9 mouse cellular contexts compared by ENCODE assay signal in genomic region chr1:184051824-184052223, GRCm38 (mm10). TPM values are rescaled to one million over a fixed set of nuclear protein-coding genes. Genes with fewer than 3 reads are reported as not detected.
DNase-seq lines count a peak whose midpoint lies in the region; ATAC-seq lines count a peak whose summit lies in the region.
"Had no signal": no experiment of that assay in that cellular context is flagged by ENCODE, and none has a peak within 500 bp of the region (broad histone marks: within the 10 kb centered on the region; RNA-seq: fewer than 3 reads in every experiment).

No protein-coding gene starts in this region.

- H3K4me3 ChIP-seq in midbrain, embryonic 13.5 days (replicated peaks): no peak overlapping the region
- H3K4me3 ChIP-seq: midbrain, embryonic 12.5 days had no signal

- no peaks in the 10 kb centered on the region for H3K36me3 ChIP-seq in midbrain, embryonic 13.5 days
- H3K36me3 ChIP-seq: midbrain, embryonic 12.5 days had no signal

- 50% methylated on average over 6 of the region's 6 CpGs for WGBS in midbrain, embryonic 13.5 days

- peak; percentile 71 for ATAC-seq in cerebellum, adult (ENCODE audit: insufficient number of reproducible peaks, low FRiP score, low TSS enrichment)
- no peak for ATAC-seq in midbrain, embryonic 13.5 days

- H3K9me3 ChIP-seq in midbrain, embryonic 13.5 days: no peaks in the 10 kb centered on the region
- H3K9me3 ChIP-seq: midbrain, embryonic 12.5 days had no signal

- H3K9ac ChIP-seq in midbrain, embryonic 13.5 days (replicated peaks): no peak overlapping the region
- H3K9ac ChIP-seq: midbrain, embryonic 12.5 days had no signal

- no peak overlapping the region for H3K27ac ChIP-seq in midbrain, embryonic 13.5 days
- H3K27ac ChIP-seq: midbrain, embryonic 12.5 days had no signal

- no peak for DNase-seq in cerebellum, postnatal 4 days (ENCODE audit: low spot score in 2 of 2)
- peak; percentile 78 for DNase-seq in adrenal gland, postnatal 14 days
- peak; percentile 51 to 66 for DNase-seq in heart, adult 9 months (ENCODE audit: low spot score in 2 of 2)
- peak; percentile 47 to 58 for DNase-seq in kidney, postnatal 4 days
- DNase-seq in frontal cortex, adult 2 months (ENCODE audit: extremely low spot score in 1 of 2, low spot score in 1 of 2): no peak
- no peak for DNase-seq in layer of hippocampus, adult 9-10 months (ENCODE audit: low spot score)

- no peaks in the 10 kb centered on the region for H3K27me3 ChIP-seq in midbrain, embryonic 13.5 days
- H3K27me3 ChIP-seq: midbrain, embryonic 12.5 days had no signal

- H3K4me2 ChIP-seq in midbrain, embryonic 13.5 days (replicated peaks): no peak overlapping the region
- H3K4me2 ChIP-seq: midbrain, embryonic 12.5 days had no signal

- peaks cover 5% of the 10 kb centered on the region; the same call in 1 of the 2 replicates for H3K4me1 ChIP-seq in midbrain, embryonic 13.5 days (replicated peaks)

RNA-seq across cellular contexts. Expression of gene 1700056E22Rik, which starts 17.7 kb away (rescaled TPM):
- total RNA-seq in adrenal gland, postnatal 14 days (2021): 5.4 and 5.7 TPM in 2 replicates
- 0.28 and 0.57 TPM in 2 replicates for polyA plus RNA-seq in frontal cortex, adult 2 months (2012; rRNA removed)
- 0.94 and 1.6 TPM in 2 replicates for polyA plus RNA-seq in midbrain, embryonic 13.5 days (2015; fragmentation: Nextera tagmentation; extraction: Ambion mirVana)

RNA-seq across cellular contexts. Expression of gene Dusp10, which starts 38.7 kb away (rescaled TPM):
- total RNA-seq in adrenal gland, postnatal 14 days (2021): 19.0 and 19.6 TPM in 2 replicates
- polyA plus RNA-seq in frontal cortex, adult 2 months (2012; rRNA removed): 7.2 and 10.0 TPM in 2 replicates
- polyA plus RNA-seq in midbrain, embryonic 13.5 days (2015; fragmentation: Nextera tagmentation; extraction: Ambion mirVana): 5.7 and 6.1 TPM in 2 replicates

Comparison
In these comparisons a context has a peak if more than half of its experiments do, and no peak if none do; other contexts are left out.
1. DNase-seq: peak in adrenal gland, postnatal 14 days (single experiment), heart, adult 9 months (2 of 2) and kidney, postnatal 4 days (2 of 2); none in cerebellum, postnatal 4 days (0 of 2), frontal cortex, adult 2 months (0 of 2) and layer of hippocampus, adult 9-10 months (single experiment).